9 mouse cellular contexts compared by ENCODE assay signal in genomic region chr9:66061656-66062055, GRCm38 (mm10). TPM values are rescaled to one million over a fixed set of nuclear protein-coding genes. Genes with fewer than 3 reads are reported as not detected.
DNase-seq lines count a peak whose midpoint lies in the region; ATAC-seq and TF ChIP-seq lines count a peak whose summit lies in the region.
"Had no signal": no experiment of that assay in that cellular context is flagged by ENCODE, and none has a peak within 500 bp of the region (broad histone marks: within the 10 kb centered on the region; RNA-seq: fewer than 3 reads in every experiment).

No protein-coding gene starts in this region.

- TF ChIP-seq CTCF in liver, postnatal 0 days (IDR thresholded peaks at IDR 0.05; ENCODE audit: low read depth) = no peak

- ATAC-seq in heart, embryonic 13.5 days (ENCODE audit: extremely low read depth, insufficient number of reproducible peaks, low FRiP score, low TSS enrichment) = no peak
- no peak for ATAC-seq in hindbrain, embryonic 11.5 days (ENCODE audit: low FRiP score)
- no peak for ATAC-seq in liver, postnatal 0 days
- ATAC-seq in CD4-positive, CD25-positive, alpha-beta regulatory T cell, adult 4 months = no peak

- DNase-seq in heart, postnatal 36 days = no peak
- DNase-seq in hindbrain, embryonic 11.5 days (ENCODE audit: low spot score) = no peak
- no peak for DNase-seq in liver, postnatal 0 days
- DNase-seq in right cerebral cortex, postnatal 10 days (ENCODE audit: low spot score in 2 of 2) = no peak
- DNase-seq in kidney, adult 8-10 months = no peak
- DNase-seq: thymus, postnatal 36 days had no signal

- H3K36me3 ChIP-seq in heart, embryonic 13.5 days = peaks cover 46% of the 10 kb centered on the region
- peaks cover 15% of the 10 kb centered on the region for H3K36me3 ChIP-seq in hindbrain, embryonic 11.5 days (ENCODE audit: control insufficient read depth, insufficient read depth, low read length)
- H3K36me3 ChIP-seq in liver, postnatal 0 days (replicated peaks; ENCODE audit: insufficient read depth, low read length) = peaks cover 40% of the 10 kb centered on the region

- peak overlapping the region; percentile 81 for H3K4me3 ChIP-seq in heart, embryonic 13.5 days
- peak overlapping the region; percentile 89; the same call in 1 of the 2 replicates for H3K4me3 ChIP-seq in brown adipose tissue, adult 24 weeks (ENCODE audit: insufficient read depth, low read depth, low read length)
- peak overlapping the region; percentile 4; the same call in 1 of the 2 replicates for H3K4me3 ChIP-seq in hindbrain, embryonic 11.5 days (ENCODE audit: low read depth, low read length)
- H3K4me3 ChIP-seq in liver, postnatal 0 days (ENCODE audit: low read depth, low read length) = peak overlapping the region; percentile 82; the same call in 1 of the 2 replicates

- TF ChIP-seq EP300 in liver, postnatal 0 days (IDR thresholded peaks at IDR 0.05; ENCODE audit: low read depth) = no peak

- intact Hi-C loops in heart, postnatal 36 days (cut with DNase I) = loop anchor here (2.0 to 5.0 kb wide), 2 partner anchors 63 to 154 kb away; partner anchors contain the start of genes Csnk1g1 and Trip4

- no peaks in the 10 kb centered on the region for H3K9me3 ChIP-seq in heart, embryonic 13.5 days
- no peaks in the 10 kb centered on the region for H3K9me3 ChIP-seq in hindbrain, embryonic 11.5 days (ENCODE audit: control insufficient read depth, low read length)
- no peaks in the 10 kb centered on the region for H3K9me3 ChIP-seq in liver, postnatal 0 days (ENCODE audit: low read length)

- no peaks in the 10 kb centered on the region for H3K27me3 ChIP-seq in heart, embryonic 13.5 days (replicated peaks)
- H3K27me3 ChIP-seq in hindbrain, embryonic 11.5 days (ENCODE audit: control insufficient read depth, insufficient read depth, low read length) = no peaks in the 10 kb centered on the region
- H3K27me3 ChIP-seq in liver, postnatal 0 days (ENCODE audit: insufficient read depth, low read length) = no peaks in the 10 kb centered on the region

- H3K27ac ChIP-seq in heart, embryonic 13.5 days (replicated peaks) = no peak overlapping the region
- H3K27ac ChIP-seq in brown adipose tissue, adult 24 weeks (replicated peaks; ENCODE audit: low read depth, low read length) = no peak overlapping the region
- H3K27ac ChIP-seq in hindbrain, embryonic 11.5 days (ENCODE audit: low read depth, low read length) = no peak overlapping the region
- no peak overlapping the region for H3K27ac ChIP-seq in liver, postnatal 0 days (ENCODE audit: low read depth)

- WGBS in heart, embryonic 13.5 days = 92% methylated on average over 3 of the region's 3 CpGs
- 92% methylated on average over 3 of the region's 3 CpGs for WGBS in hindbrain, embryonic 11.5 days
- 77% methylated on average over 3 of the region's 3 CpGs for WGBS in liver, postnatal 0 days (ENCODE audit: insufficient replicate concordance)

- peak overlapping the region; percentile 87 for H3K4me2 ChIP-seq in heart, embryonic 13.5 days
- peak overlapping the region; percentile 61; the same call in 1 of the 2 replicates for H3K4me2 ChIP-seq in hindbrain, embryonic 11.5 days (replicated peaks; ENCODE audit: low read depth, low read length)
- H3K4me2 ChIP-seq in liver, postnatal 0 days (ENCODE audit: low read depth, low read length) = peak overlapping the region; percentile 74

- H3K9ac ChIP-seq in heart, embryonic 13.5 days = peak overlapping the region; percentile 91
- H3K9ac ChIP-seq in hindbrain, embryonic 11.5 days (ENCODE audit: low read depth, low read length) = no peak overlapping the region
- peak overlapping the region; percentile 84 for H3K9ac ChIP-seq in liver, postnatal 0 days (replicated peaks)

- H3K4me1 ChIP-seq in heart, embryonic 13.5 days = peaks cover 27% of the 10 kb centered on the region
- peaks cover 5% of the 10 kb centered on the region for H3K4me1 ChIP-seq in brown adipose tissue, adult 24 weeks (ENCODE audit: control insufficient read depth, insufficient read depth, insufficient read length, low read length)
- peaks cover 4% of the 10 kb centered on the region; the same call in 1 of the 2 replicates for H3K4me1 ChIP-seq in hindbrain, embryonic 11.5 days (replicated peaks; ENCODE audit: control insufficient read depth, insufficient read depth, low read length)
- H3K4me1 ChIP-seq in liver, postnatal 0 days (ENCODE audit: insufficient read depth) = peaks cover 16% of the 10 kb centered on the region

RNA-seq across cellular contexts. Expression of gene Ppib, which starts 1.6 kb away (rescaled TPM):
- 372 and 396 TPM in 2 replicates for polyA plus RNA-seq in heart, embryonic 13.5 days (2015; fragmentation: Nextera tagmentation; extraction: Ambion mirVana)
- 100 to 1,000 TPM; 123 to 129 TPM for total RNA-seq in heart, postnatal 36 days (2021)
- 139 and 189 TPM in 2 replicates for polyA plus RNA-seq in brown adipose tissue, adult 24 weeks (2012; ENCODE audit: insufficient read depth, insufficient read length, missing spikeins)
- polyA plus RNA-seq in hindbrain, embryonic 11.5 days (2014; fragmentation: Nextera tagmentation; extraction: Ambion mirVana) = 512 and 515 TPM in 2 replicates
- 368 and 376 TPM in 2 replicates for polyA plus RNA-seq in liver, postnatal 0 days (2015; fragmentation: Nextera tagmentation; extraction: Ambion mirVana)
- polyA plus RNA-seq in CD4-positive, CD25-positive, alpha-beta regulatory T cell, adult 4 months (2017; shearing (Covaris generic)) = 100 to 1,000 TPM; 439 to 492 TPM

RNA-seq across cellular contexts. Expression of gene Snx22, which starts 7.9 kb away (rescaled TPM):
- polyA plus RNA-seq in heart, embryonic 13.5 days (2015; fragmentation: Nextera tagmentation; extraction: Ambion mirVana) = 2.3 and 3.0 TPM in 2 replicates
- under 1 TPM; 0.57 to 0.86 TPM for total RNA-seq in heart, postnatal 36 days (2021)
- 0.46 TPM in 1 of 2 replicates, not detected in the other for polyA plus RNA-seq in brown adipose tissue, adult 24 weeks (2012; ENCODE audit: insufficient read depth, insufficient read length, missing spikeins)
- polyA plus RNA-seq in hindbrain, embryonic 11.5 days (2014; fragmentation: Nextera tagmentation; extraction: Ambion mirVana) = 2.7 and 2.9 TPM in 2 replicates
- polyA plus RNA-seq in liver, postnatal 0 days (2015; fragmentation: Nextera tagmentation; extraction: Ambion mirVana) = 13.4 and 13.7 TPM in 2 replicates
- polyA plus RNA-seq in CD4-positive, CD25-positive, alpha-beta regulatory T cell, adult 4 months (2017; shearing (Covaris generic)) = 1 to 10 TPM; 1.5 to 2.6 TPM

Comparison
In these comparisons a context has a peak if more than half of its experiments do, and no peak if none do; other contexts are left out.
1. H3K4me3 ChIP-seq: peak in every context shown above with its lines; median percentile 89 in brown adipose tissue, adult 24 weeks; 82 in liver, postnatal 0 days; 81 in heart, embryonic 13.5 days; 4 in hindbrain, embryonic 11.5 days.